Mouse (Mus musculus) testis, adult 2 months (tissue): ENCODE measurements around the gene Hrh2.

Source experiments
- CTCF ChIP-seq: fragments of 200-500 bp; IDR thresholded peaks from 2 replicates; pipeline ENCODE4 v1.5.1; 2012; ENCODE audit warnings: low read depth, mild to moderate bottlenecking, inconsistent platforms, low read length, moderate library complexity; ENCODE audit not compliant: control insufficient read depth, insufficient read depth, insufficient replicate concordance
- POLR2A ChIP-seq: fragments of 200-500 bp; IDR thresholded peaks from 2 replicates; pipeline ENCODE4 v1.6.1; 2012; ENCODE audit warnings: low read depth, mild to moderate bottlenecking, inconsistent platforms, low read length, moderate library complexity; ENCODE audit not compliant: control insufficient read depth

DNA sequence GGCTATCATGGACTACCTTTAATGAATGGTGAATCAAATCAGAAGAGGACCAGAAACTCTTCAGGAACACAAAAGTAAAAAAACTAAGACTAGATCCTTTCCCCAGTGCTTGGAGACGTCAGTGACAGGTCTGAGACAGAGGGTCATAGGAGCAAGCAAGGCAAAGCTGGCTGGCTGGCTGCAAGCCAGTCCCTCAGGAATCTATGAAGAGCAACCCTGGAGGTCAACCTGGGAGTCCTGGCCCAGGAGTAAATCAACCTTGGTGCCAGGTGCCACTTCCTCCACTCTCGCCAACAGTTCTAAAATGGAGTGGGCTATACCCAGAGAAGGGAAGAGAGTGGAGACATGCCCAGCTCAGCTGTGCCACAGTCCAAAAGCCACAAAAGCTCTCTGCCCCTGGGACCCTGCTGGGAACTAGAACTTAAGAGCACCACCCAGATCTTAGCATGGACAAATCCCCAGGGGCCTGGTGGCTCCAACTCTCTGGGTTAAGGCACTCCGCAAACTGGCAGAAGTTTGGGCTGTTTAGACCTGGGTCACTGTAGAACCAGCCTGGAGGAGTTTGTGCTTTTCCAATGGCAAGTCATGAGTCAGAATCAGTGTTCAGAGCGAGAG is 15.4 kb upstream of the Hrh2 start:
- TF ChIP-seq CTCF (no peak), POLR2A (no peak)
